Mouse (Mus musculus) heart, adult 8-10 months (tissue): Measurements from ENCODE around the gene Smg5. TPM values are rescaled to one million over a fixed set of nuclear protein-coding genes. Genes with fewer than 3 reads are reported as not detected.

ENCODE experiments used
- DNase-seq: peaks from one replicate; pipeline ENCODE4 v3.0.0; 2022; ENCODE audit warnings: low spot score
- total RNA-seq, 4 experiments: library from RNA; stranded (reverse); gene quantifications; 2 replicates each; pipeline ENCODE4 v1.2.4; 2022

Gene Smg5
- total RNA-seq, 4 experiments from 2014 or later = 42.6 to 57.6 (median 56.5) TPM

DNA sequence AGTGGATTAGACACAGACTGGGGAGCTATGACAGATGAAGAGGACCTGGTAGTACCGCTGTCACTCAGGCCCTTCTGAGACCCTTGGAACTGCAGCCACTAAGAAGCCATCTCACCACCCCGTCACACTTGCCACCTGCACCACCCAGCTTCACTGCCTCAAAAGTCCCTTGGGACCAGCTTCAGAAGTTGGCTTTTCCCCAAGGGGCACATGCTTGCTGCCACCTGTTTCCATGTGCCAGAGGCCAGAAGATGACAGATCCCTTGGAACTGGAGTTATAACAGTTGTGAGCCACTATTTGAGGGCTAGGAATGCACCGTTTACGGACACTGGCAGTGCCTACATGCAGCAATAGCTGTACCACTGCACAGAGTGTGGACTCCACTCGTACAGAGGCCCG is 59.2 kb downstream of the Smg5 start:
- DNase-seq = no peak

DNA sequence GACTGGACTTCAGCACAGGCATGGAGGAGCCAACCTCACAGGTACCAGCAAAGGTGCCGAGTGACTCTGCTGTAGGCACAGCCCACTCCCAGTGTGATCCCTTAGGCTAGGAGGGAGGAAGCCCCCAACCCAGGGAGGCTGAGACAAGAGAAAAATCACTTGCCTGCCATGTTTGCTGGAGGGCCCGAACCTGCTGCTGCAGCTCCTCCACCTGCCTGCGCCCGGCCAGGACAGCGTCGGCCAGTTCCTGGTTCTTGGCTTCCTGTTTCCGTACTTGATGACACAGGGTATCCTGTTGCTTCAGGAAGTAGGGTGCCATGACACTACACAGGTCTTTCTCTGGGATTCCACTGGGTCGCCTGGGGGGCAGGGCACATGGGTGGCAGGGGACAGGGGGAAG is 59.7 kb downstream of the Smg5 start:
- DNase-seq = no peak

DNA sequence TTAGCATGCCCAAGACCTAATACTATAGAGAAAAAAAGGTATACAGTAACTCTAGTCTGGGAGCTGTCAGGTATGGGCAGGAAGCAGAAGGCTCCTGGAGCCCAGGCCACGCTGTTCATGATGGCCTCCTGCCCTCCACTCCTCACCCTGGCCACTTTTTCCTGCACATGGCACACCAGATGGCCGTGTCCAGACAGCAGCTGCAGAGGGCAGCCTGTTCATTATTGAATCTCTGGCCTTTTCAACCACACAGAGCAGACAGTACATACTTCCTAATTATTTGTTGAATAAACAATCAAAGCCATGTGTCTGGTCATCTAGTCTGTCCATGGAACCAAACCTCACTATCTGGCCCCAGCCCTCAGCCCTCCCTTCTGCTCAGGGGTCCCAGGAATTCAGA is 62.6 kb downstream of the Smg5 start:
- DNase-seq = no peak

DNA sequence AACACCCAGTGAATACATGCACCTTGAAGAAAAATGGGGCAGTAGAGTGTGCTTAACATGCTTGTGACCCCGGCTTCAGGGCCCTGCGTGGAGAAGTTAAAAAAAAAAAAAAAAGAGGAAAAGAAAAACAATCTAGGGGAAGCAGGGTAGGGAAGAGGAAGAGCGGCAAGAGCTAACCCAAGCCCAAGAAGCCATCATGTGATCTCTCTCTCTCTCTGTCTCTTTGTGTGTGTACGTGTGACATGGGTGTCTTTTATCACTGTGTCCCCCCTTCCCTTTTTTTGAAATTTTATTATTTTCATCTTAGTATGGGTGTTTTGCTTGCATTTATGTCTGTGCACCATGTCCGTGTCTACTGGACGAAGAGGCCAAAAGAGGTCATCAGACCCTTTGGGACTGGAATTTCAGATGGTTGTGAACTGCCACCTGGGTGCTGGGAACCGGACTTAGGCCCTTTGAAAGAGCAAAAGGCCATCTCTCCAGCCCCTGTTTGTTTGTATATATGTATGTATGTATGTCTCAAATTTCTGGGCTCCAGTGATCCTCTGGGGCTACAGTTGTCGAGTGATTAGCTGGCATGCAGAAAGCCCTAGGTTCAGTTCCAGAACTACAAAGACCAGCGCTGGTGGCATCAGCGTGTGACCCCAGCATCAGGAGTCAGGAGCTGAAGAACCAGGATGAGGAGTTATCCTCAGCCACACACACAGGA is 67.6 kb downstream of the Smg5 start:
- no peak for DNase-seq

DNA sequence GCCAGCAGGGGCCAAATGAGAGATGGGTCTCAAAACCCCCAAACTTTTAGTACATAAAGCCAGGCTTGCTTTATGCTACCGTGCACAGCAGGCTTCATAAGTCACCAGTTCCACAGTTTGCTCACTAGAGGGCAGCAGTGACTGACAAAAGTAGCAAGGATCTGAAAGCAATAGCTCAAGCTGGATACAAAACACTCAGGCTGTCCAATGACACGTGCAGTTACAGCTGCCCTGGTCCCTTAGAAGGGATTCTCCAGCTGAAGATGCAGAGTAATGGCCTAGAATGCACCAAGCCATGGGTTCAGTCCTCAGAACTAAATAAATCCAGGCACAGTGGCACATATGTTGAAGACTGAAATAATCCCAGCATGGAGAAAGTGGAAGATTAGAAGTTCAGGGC is 71.0 kb downstream of the Smg5 start:
- peak; percentile 77 for DNase-seq

DNA sequence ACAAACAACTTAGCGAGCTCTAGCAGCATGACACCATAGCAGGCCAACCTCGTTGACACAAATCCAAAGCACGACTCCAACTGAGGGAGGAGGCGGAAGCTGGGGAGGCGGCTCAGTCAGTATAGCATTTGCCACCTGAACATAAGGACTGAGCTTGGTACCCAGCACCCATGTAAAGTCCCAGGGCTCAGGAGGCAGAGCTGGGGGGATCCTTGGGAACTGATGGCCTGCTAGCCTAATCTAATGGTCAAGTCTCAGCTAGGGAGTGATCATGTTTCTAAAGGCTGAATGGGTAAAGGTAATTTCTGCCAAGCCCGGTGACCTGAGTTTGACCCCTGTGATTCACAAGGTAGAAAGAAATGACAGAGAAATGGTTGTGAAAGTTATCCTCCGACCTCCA is 71.5 kb downstream of the Smg5 start:
- no peak for DNase-seq

DNA sequence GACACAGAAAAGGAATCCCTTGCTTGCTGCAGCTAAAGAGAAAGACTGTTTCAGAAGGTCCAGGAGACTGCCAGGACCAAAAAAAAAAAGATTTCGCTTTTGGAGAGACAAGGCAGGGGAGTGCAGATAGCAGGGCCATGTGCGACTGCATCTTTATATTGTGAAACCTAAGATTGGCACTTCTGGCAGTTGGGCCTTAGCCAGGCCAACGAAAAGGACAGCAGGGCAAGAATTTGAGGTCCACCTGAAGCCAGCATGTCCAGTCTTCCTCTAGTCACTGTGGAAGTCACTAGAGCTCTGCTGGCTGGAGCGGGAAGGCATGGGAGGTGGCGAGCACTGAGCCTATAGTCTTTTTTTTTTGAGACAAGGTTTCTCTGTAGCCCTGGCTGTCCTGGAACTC is 72.9 kb downstream of the Smg5 start:
- no peak for DNase-seq

DNA sequence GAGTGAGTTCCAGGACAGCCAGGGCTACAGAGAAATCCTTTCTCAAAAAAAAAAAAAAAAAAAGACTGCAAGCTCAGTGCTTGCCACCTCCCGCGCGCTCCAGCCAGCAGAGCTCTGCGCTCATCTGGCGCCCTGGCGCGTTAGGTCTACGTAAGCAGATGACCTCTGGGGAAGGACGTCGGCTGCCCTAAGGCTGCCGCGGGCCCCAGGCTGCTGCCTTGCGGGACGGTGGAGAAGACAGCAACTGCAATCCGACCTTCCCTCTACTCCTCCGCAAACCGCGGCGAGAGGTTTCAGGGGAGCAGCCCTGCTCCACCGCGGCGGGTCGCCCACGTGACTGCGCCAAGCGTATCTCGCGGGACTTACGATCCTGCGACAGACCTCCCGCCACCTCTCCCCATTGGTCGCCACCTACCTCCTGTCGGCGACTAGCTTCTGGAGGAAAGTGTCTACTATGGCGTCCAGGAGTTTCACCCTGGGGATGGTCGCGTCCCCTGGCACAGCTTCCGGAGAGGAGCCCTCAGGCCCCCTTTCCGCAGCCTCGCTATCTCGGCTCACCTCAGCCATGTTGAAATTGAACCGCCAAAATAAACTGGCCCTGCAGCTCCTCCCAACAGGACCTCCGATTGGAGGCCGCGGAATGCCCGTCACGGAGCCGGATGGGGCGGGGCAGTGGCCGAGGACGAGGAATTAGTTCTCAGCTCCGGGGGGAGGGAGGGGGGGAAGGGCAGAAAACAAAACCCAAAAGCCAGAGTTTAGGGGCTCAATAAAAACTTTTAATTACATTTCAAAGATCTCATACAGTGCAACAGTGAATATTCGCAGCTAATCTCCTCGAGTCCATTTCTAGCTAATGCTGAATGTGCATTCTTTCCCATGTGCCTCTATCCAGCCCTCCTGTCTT is 73.9 kb downstream of the Smg5 start, which contains the start of gene Pmf1:
Gene Pmf1 (minus strand): TSS at position 591 of the 904 bp plus-strand sequence.
- DNase-seq = peak; percentile 94

DNA sequence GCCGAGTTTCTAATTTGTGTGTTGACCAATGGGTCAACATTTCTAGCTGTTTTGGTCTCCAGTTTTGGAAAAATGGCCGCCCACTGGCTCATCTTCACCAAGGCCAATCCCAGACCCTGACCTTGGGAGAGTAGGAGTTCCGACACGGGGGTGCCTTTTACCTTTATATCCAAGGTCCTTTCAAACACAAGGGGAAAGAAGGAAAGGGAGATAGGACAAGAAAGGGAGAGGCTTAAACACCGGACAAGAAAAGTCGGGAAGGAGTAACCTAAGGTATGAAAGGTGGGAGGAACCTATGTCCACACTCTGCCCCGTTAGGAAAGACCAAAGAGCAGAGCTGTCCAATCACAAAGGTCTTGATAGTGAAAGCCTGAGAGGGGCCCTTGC is 74.6 kb downstream of the Smg5 start:
- no peak for DNase-seq

DNA sequence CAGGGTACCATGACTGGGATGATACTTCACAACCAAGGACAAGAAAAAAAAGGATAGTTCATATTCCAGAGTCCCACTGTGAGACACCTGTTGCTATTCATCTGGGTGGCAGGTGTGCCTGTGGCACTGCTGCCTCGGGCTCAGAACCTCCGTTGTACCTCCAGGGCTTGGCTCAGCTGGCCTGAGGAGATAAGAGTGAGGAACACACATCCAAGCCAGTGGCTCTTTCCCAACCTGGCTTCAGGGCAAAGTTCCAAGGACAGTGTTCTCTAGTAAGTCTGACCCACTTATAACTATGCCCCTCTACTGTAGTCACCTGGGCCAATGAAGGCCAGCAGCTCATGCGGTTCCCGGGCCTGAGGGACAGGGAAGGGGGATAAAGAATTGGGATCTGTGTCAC is 75.6 kb downstream of the Smg5 start:
- DNase-seq = peak; percentile 40

Other genes with a start within 250 kb of the Smg5 start
- gene Mef2d, start 193.9 kb upstream of the Smg5 start, total RNA-seq = 100 to 1,000 TPM; 125 to 139 (median 131) TPM
- not detected for gene Rhbg, start 81.6 kb upstream of the Smg5 start, total RNA-seq
- under 1 TPM in 3 of 4 experiments, not detected in 1; 0.25 to 0.44 (median 0.29) TPM for gene Gm38392, start 49.0 kb upstream of the Smg5 start, total RNA-seq
- gene Tsacc, start 39.3 kb upstream of the Smg5 start, total RNA-seq = 10 to 100 TPM in 1 of 4 experiments, 1 to 10 TPM in 3; 5.6 to 12.0 (median 7.5) TPM
- gene Cct3, start 39.1 kb upstream of the Smg5 start, total RNA-seq = 100 to 1,000 TPM; 146 to 187 (median 164) TPM
- gene Glmp, start 11.2 kb upstream of the Smg5 start, total RNA-seq = 10 to 100 TPM; 74.5 to 85.8 (median 82.1) TPM
- 1 to 10 TPM; 1.6 to 4.0 (median 2.0) TPM for gene Tmem79, start 112 bp upstream of the Smg5 start, total RNA-seq
- under 1 TPM in 3 of 4 experiments, not detected in 1; 0.53 to 0.85 (median 0.69) TPM for gene Paqr6, start 28.3 kb downstream of the Smg5 start, total RNA-seq
- not detected for gene Bglap3, start 36.5 kb downstream of the Smg5 start, total RNA-seq
- not detected for gene Bglap2, start 42.4 kb downstream of the Smg5 start, total RNA-seq
- not detected for gene Bglap, start 48.2 kb downstream of the Smg5 start, total RNA-seq
- 10 to 100 TPM; 16.2 to 19.9 (median 16.7) TPM for gene Pmf1, start 74.1 kb downstream of the Smg5 start, total RNA-seq
- 10 to 100 TPM; 13.1 to 14.7 (median 14.1) TPM for gene Slc25a44, start 88.9 kb downstream of the Smg5 start, total RNA-seq
- gene Sema4a, start 124.9 kb downstream of the Smg5 start, total RNA-seq = 1 to 10 TPM; 2.6 to 4.7 (median 3.8) TPM
- gene Lmna, start 173.7 kb downstream of the Smg5 start, total RNA-seq = 100 to 1,000 TPM; 112 to 127 (median 118) TPM
- under 1 TPM; 0.28 to 0.44 (median 0.33) TPM for gene Mex3a, start 196.1 kb downstream of the Smg5 start, total RNA-seq
- not detected for gene Rab25, start 212.0 kb downstream of the Smg5 start, total RNA-seq
- 100 to 1,000 TPM; 104 to 116 (median 107) TPM for gene Lamtor2, start 216.8 kb downstream of the Smg5 start, total RNA-seq
- gene Ubqln4, start 217.5 kb downstream of the Smg5 start, total RNA-seq = 10 to 100 TPM; 68.8 to 90.5 (median 77.6) TPM
- gene Ssr2, start 239.6 kb downstream of the Smg5 start, total RNA-seq = 10 to 100 TPM; 60.4 to 67.0 (median 64.4) TPM